Mouse (Mus musculus): Measurements from ENCODE around the gene Arhgap20. TPM values are rescaled to one million over a fixed set of nuclear protein-coding genes. Genes with fewer than 3 reads are reported as not detected.
A peak's percentile ranks its signal among the peaks of the same experiment; 100 is the strongest.

Arhgap20 gene
- total RNA-seq (2021) = 10 to 100 TPM; 93.0 to 93.3 TPM
- long read RNA-seq, experiment 1, full-length matches to known transcripts = 3 of 13 reads
- long read RNA-seq, experiment 1, partial matches to known transcripts = 4 of 13 reads
- long read RNA-seq, experiment 1, other reads (novel, unspliced or antisense) = 6 of 13 reads
- long read RNA-seq, experiment 2, full-length matches to known transcripts = 6 of 20 reads
- long read RNA-seq, experiment 2, partial matches to known transcripts = 3 of 20 reads
- long read RNA-seq, experiment 2, other reads (novel, unspliced or antisense) = 11 of 20 reads

GRCm38 (mm10) chr9:51764921-51765416 is at the start of gene Arhgap20:
Gene Arhgap20, plus strand, starts transcription at chr9:51765337.
- peak; percentile 91 to 92 for DNase-seq (ENCODE audit: low spot score in 2 of 2)
- intact Hi-C loops (cut with DNase I) = loop anchor here (2.0 to 10.0 kb wide), 3 partner anchors 248 to 430 kb away; no protein-coding TSS in a partner anchor

- intact Hi-C loops (cut with DNase I) = no loop called here
- peak; percentile 8 to 27 for DNase-seq (ENCODE audit: low spot score in 2 of 2)
Measured at GRCm38 (mm10) chr9:51718793-51719192, 46.3 kb upstream of the Arhgap20 start.

DNA sequence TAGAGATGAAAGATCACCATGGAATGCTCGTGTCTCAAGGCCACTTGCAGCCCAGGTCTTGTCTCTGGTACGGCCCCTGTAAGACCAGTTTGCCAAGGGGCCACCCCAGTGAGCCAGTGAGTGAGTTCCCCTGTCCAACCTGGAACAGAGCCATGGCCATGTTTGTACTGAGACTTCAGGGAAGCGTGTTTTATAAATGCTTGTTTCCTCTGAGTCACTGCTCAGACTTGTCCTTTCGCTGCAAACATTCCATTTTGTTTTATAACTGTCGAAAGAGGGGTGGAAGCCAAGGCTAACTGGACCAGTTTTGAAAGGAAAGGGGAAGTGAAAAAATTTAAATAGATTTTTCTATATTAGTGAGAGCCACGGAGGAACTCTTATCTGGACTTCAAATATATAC is 37.2 kb upstream of the Arhgap20 start:
- intact Hi-C loops (cut with DNase I) = no loop called here
- no peak for DNase-seq (ENCODE audit: low spot score in 2 of 2)

- peak in 1 of 2 experiments; percentile 6 for DNase-seq (ENCODE audit: low spot score in 2 of 2)
Measured at GRCm38 (mm10) chr9:51735180-51736034, 29.7 kb upstream of the Arhgap20 start.

GRCm38 (mm10) chr9:51736750-51737368 is 28.3 kb upstream of the Arhgap20 start:
- peak in 1 of 2 experiments; percentile 32 for DNase-seq (ENCODE audit: low spot score in 2 of 2)
- intact Hi-C loops (cut with DNase I) = no loop called here

More at GRCm38 (mm10) chr9:51735180-51736034, 29.7 kb upstream of the Arhgap20 start:
- intact Hi-C loops (cut with DNase I) = no loop called here

- intact Hi-C loops (cut with DNase I) = no loop called here
- no peak for DNase-seq (ENCODE audit: low spot score in 2 of 2)
Measured at GRCm38 (mm10) chr9:51738349-51738748, 26.8 kb upstream of the Arhgap20 start.

GRCm38 (mm10) chr9:51739826-51740225 is 25.3 kb upstream of the Arhgap20 start:
- DNase-seq (ENCODE audit: low spot score in 2 of 2) = no peak

GRCm38 (mm10) chr9:51750144-51750543 is 15.0 kb upstream of the Arhgap20 start:
- no peak for DNase-seq (ENCODE audit: low spot score in 2 of 2)
- intact Hi-C loops (cut with DNase I) = no loop called here

More at GRCm38 (mm10) chr9:51739826-51740225, 25.3 kb upstream of the Arhgap20 start:
- intact Hi-C loops (cut with DNase I) = no loop called here

GRCm38 (mm10) chr9:51761003-51761402 is 4.1 kb upstream of the Arhgap20 start:
- no peak for DNase-seq (ENCODE audit: low spot score in 2 of 2)
- intact Hi-C loops (cut with DNase I) = loop anchor here (5.0 to 10.0 kb wide), 2 partner anchors 244 to 316 kb away; no protein-coding TSS in a partner anchor

- DNase-seq (ENCODE audit: low spot score in 2 of 2) = peak; percentile 34 to 57
- intact Hi-C loops (cut with DNase I) = loop anchor here (2.0 to 10.0 kb wide), 3 partner anchors 247 to 429 kb away; no protein-coding TSS in a partner anchor
Measured at GRCm38 (mm10) chr9:51764041-51764875, 879 bp upstream of the Arhgap20 start.

DNA sequence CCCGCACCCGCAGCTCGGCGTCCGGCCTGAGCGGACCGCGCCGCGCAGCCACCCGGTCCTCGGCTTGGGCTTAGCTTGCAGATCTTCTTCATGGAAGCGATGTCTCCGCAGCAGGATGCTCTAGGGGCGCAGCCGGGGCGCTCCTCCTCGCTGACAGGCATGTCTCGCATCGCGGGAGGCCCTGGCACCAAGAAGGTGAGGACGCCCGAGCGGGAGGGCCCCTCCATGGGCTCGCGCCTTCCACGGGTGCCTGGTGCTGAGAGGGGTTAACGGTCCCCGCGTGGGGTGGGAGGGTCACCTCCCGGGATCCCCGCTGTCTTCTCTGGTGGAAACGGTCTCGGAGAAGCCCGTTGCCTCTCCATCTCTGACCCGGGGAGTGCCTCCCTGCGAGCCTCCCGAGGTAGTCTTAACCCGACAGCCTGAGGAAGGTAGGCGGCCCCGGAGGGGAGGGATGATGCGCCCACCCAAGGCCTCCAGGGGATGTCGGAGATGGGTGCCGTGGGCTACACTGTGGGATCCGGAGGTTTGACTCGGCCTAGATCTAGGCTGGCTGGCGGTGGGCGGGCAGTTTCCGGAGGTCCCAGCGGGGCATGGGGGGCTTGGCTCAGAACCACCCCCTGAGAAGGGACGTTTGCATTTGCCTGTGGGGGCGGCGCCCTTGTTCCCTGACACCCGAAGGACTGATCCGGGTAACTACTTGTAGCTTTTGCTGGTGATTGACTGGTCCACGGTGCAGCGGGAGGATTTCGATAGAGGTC is 459 bp downstream of the Arhgap20 start:
- DNase-seq (ENCODE audit: low spot score in 2 of 2) = peak; percentile 38 to 61
- intact Hi-C loops (cut with DNase I) = loop anchor here (2.0 to 10.0 kb wide), 2 partner anchors 321 to 431 kb away; no protein-coding TSS in a partner anchor

DNA sequence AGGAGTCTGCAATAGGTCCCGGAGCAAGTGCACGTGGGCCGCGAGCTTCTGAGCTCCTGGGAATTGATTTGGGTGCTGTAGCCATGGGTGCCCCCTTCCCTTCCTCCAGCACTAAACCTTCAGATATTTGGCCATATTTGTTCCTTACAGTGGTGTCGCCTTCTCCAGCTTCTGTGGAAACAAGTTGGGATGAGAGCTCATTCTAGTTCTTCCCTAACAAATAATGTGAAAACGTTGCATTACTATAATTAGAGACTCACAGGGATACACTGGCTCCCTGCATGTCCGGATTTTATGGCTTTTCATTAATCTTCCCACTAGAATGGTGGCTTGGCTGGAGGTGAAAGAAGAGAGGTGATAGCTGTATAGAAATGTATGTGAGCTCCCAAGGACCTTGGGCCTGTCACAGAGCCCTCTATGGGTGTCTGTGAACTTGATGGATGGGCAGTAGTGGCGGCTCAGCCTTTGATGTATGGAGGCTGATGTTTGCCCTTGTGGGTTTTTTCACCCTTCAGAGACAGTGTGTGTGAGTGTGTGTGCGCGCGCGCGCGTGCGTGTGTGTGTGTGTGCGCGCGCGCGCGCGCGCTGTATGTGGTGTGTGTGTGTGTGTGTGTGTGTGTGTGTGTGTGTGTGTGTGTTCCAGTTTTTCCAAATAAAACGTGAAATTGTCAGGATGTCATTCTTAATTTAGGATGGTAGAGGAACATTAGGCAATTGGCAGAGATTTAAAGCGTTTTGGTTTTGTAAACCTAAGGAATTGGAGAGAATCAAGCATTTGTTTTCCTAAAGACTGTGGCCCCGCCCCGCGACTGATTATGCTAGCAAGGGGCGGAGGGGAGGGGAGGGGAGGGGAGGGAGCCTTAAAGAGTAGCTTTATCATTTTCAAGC is 1.3 kb downstream of the Arhgap20 start:
- intact Hi-C loops (cut with DNase I) = loop anchor here (10.0 kb wide), 1 partner anchor 322 kb away; no protein-coding TSS in a partner anchor
- peak; percentile 53 to 69 for DNase-seq (ENCODE audit: low spot score in 2 of 2)

GRCm38 (mm10) chr9:51774201-51774600 is 9.1 kb downstream of the Arhgap20 start:
- no peak for DNase-seq (ENCODE audit: low spot score in 2 of 2)
- intact Hi-C loops (cut with DNase I) = loop anchor here (10.0 kb wide), 1 partner anchor 181 kb away; no protein-coding TSS in a partner anchor

GRCm38 (mm10) chr9:51776459-51776858 is 11.3 kb downstream of the Arhgap20 start:
- intact Hi-C loops (cut with DNase I) = loop anchor here (10.0 kb wide), 1 partner anchor 178 kb away; no protein-coding TSS in a partner anchor
- no peak for DNase-seq (ENCODE audit: low spot score in 2 of 2)

DNA sequence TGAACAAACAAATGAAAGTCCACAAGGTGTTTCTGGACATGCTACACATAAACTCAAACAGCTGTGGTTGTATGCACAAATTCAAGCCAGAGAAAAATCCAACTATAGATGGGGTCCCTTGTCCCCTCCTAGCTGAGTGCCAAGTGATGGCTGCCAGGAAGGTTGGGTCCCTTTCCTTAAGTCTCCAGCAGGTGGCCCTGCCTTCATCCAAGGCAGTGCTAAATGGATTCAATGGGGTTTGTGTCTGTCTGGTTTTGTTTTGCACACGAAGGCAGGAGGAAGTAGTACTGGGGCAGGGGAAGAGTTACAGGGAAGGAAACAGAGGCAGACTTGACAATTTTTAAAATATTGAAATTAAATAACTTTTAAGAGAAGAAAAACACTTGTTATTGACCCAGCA is 12.0 kb downstream of the Arhgap20 start:
- DNase-seq (ENCODE audit: low spot score in 2 of 2) = no peak
- intact Hi-C loops (cut with DNase I) = loop anchor here (10.0 kb wide), 1 partner anchor 178 kb away; no protein-coding TSS in a partner anchor

DNA sequence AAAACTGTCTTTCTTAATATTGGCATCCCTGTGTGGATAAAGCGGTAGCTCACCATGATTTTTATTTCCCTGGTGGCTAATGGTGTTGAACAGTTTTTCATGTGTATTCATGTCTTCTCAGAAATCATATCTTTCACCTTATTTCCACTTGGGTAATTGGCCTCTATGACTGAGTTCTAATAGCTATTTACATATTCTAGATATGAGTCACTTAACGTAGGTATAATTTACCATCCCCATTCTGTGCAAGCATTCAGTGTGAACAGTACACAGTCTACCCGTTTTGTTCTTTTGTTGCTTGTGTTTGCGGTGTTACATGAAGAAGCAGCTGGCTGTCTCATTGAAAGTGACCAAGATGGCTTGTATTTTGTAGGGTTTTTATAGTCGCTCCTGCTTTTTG is 14.1 kb downstream of the Arhgap20 start:
- no peak for DNase-seq (ENCODE audit: low spot score in 2 of 2)
- intact Hi-C loops (cut with DNase I) = loop anchor here (10.0 kb wide), 1 partner anchor 176 kb away; no protein-coding TSS in a partner anchor

- no peak for DNase-seq (ENCODE audit: low spot score in 2 of 2)
- intact Hi-C loops (cut with DNase I) = no loop called here
Measured at GRCm38 (mm10) chr9:51781092-51781491, 16.0 kb downstream of the Arhgap20 start.
